Mouse (Mus musculus) neural tube, embryonic 14.5 days (tissue): Measurements from ENCODE around the gene Ptgr1. TPM values are rescaled to one million over a fixed set of nuclear protein-coding genes. Genes with fewer than 3 reads are reported as not detected.

ENCODE experiments used
- ATAC-seq: fragments of 200-750 bp; cut with Nextera tagmentation; 2 replicates; pipeline ENCODE4 v1.8.0; 2017; ENCODE audit warnings: low read depth, mild to moderate bottlenecking, moderate TSS enrichment, moderate library complexity
- H3K27ac ChIP-seq: fragments of 300-500 bp; sonication (generic); 2 replicates; pipeline ENCODE4 v1.5.1; 2014; ENCODE audit warnings: low read depth, mild to moderate bottlenecking, control low read depth, low read length, moderate library complexity, mixed read lengths
- H3K27me3 ChIP-seq: fragments of 300-500 bp; sonication (generic); 2 replicates; pipeline ENCODE4 v1.6.1; 2014; ENCODE audit warnings: low read length; ENCODE audit not compliant: control insufficient read depth, insufficient read depth
- H3K36me3 ChIP-seq: fragments of 300-500 bp; sonication (generic); 2 replicates; pipeline ENCODE4 v1.6.1; 2014; ENCODE audit warnings: low read length, mixed read lengths; ENCODE audit not compliant: control insufficient read depth, insufficient read depth
- H3K4me1 ChIP-seq: fragments of 300-500 bp; sonication (generic); 2 replicates; pipeline ENCODE4 v1.6.1; 2014; ENCODE audit warnings: low read length; ENCODE audit not compliant: control insufficient read depth, insufficient read depth
- H3K4me2 ChIP-seq: fragments of 300-500 bp; sonication (generic); 2 replicates; pipeline ENCODE4 v1.6.1; 2014; ENCODE audit warnings: mild to moderate bottlenecking, low read depth, low read length, control low read depth
- H3K4me3 ChIP-seq: fragments of 300-500 bp; sonication (generic); 2 replicates; pipeline ENCODE4 v1.5.1; 2014; ENCODE audit warnings: low read depth, low read length, control low read depth, mixed read lengths
- H3K9ac ChIP-seq: fragments of 300-500 bp; sonication (generic); replicated peaks from 2 replicates; pipeline ENCODE4 v1.6.1; 2014; ENCODE audit warnings: low read depth, mild to moderate bottlenecking, control low read depth, low read length, mixed read lengths
- H3K9me3 ChIP-seq: fragments of 300-500 bp; sonication (generic); 2 replicates; pipeline ENCODE4 v1.6.1; 2016; ENCODE audit warnings: low read length; ENCODE audit not compliant: control insufficient read depth
- WGBS: fragments of 180-500 bp; shearing (Covaris S2); extraction: QIAGEN DNeasy Blood & Tissue Kit; methylation state at CpG from one replicate; pipeline ENCODE4 v1.1.7; 2014; 5-methylcytosine and 5-hydroxymethylcytosine counted together
- polyA plus RNA-seq: library from polyadenylated mRNA; unstranded; fragments of >200 nt; fragmentation: Nextera tagmentation; extraction: Ambion mirVana; gene quantifications from 2 replicates; pipeline ENCODE4 v1.2.1, GENCODE M21; 2014

Ptgr1 gene
- polyA plus RNA-seq, 1 experiment from 2014 or later, result 3.6 TPM

- peak; percentile 92 for ATAC-seq
- H3K4me3 ChIP-seq, result peak within 1 kb of the TSS; percentile 70
- no peaks in the 10 kb centered on the region; the same call in 1 of the 2 replicates for H3K27me3 ChIP-seq
- H3K4me1 ChIP-seq, result peaks cover 9% of the 10 kb centered on the region
- peak within 1 kb of the TSS; percentile 70 for H3K9ac ChIP-seq
- no peaks in the 10 kb centered on the region for H3K9me3 ChIP-seq
- 1% methylated on average over 50 of the region's 50 CpGs for whole genome bisulfite sequencing
- H3K4me2 ChIP-seq, result peak within 1 kb of the TSS; percentile 80
- H3K27ac ChIP-seq, result peak within 1 kb of the TSS; percentile 34
- H3K36me3 ChIP-seq, result no peaks in the 10 kb centered on the region
Measured at GRCm38 (mm10) chr4:58943420-58944205, 43.3 kb downstream of the Ptgr1 start, which contains the start of gene Zkscan16. Gene Zkscan16 (plus strand): TSS chr4:58943628.

- H3K4me1 ChIP-seq, result peaks cover 9% of the 10 kb centered on the region
- H3K4me3 ChIP-seq, result peak overlapping the region; percentile 70
- WGBS, result 83% methylated on average over 4 of the region's 4 CpGs
- ATAC-seq, result peak; percentile 7; the same call in 1 of the 2 replicates
- H3K27me3 ChIP-seq, result no peaks in the 10 kb centered on the region; the same call in 1 of the 2 replicates
- H3K9ac ChIP-seq, result peak overlapping the region; percentile 70; the same call in 1 of the 2 replicates
- no peaks in the 10 kb centered on the region for H3K36me3 ChIP-seq
- H3K4me2 ChIP-seq, result peak overlapping the region; percentile 80
- peak overlapping the region; percentile 34; the same call in 1 of the 2 replicates for H3K27ac ChIP-seq
- no peaks in the 10 kb centered on the region for H3K9me3 ChIP-seq
Measured at GRCm38 (mm10) chr4:58942942-58943341, 44.0 kb downstream of the Ptgr1 start.

- ATAC-seq, result no peak
- Histone ChIP-seq H3K27ac (no peak overlapping the region), H3K9ac (no peak overlapping the region), H3K4me1 (peaks cover 9% of the 10 kb centered on the region), H3K9me3 (no peaks in the 10 kb centered on the region), H3K4me3 (no peak overlapping the region), H3K27me3 (no peaks in the 10 kb centered on the region; the same call in 1 of the 2 replicates), H3K4me2 (no peak overlapping the region), H3K36me3 (no peaks in the 10 kb centered on the region)
Measured at GRCm38 (mm10) chr4:58941638-58942037, 45.3 kb downstream of the Ptgr1 start.

GRCm38 (mm10) chr4:58935846-58936245, 51.1 kb downstream of the Ptgr1 start:
- Histone ChIP-seq H3K36me3 (no peaks in the 10 kb centered on the region), H3K9ac (no peak overlapping the region), H3K9me3 (no peaks in the 10 kb centered on the region), H3K27me3 (no peaks in the 10 kb centered on the region), H3K27ac (no peak overlapping the region), H3K4me3 (no peak overlapping the region), H3K4me1 (no peaks in the 10 kb centered on the region), H3K4me2 (no peak overlapping the region)
- WGBS, result 39% methylated on average over 3 of the region's 3 CpGs
- ATAC-seq, result no peak

GRCm38 (mm10) chr4:58934746-58935476, 52.0 kb downstream of the Ptgr1 start:
- Histone ChIP-seq H3K9me3 (no peaks in the 10 kb centered on the region), H3K4me1 (no peaks in the 10 kb centered on the region), H3K27ac (no peak overlapping the region), H3K9ac (no peak overlapping the region), H3K4me3 (no peak overlapping the region), H3K36me3 (no peaks in the 10 kb centered on the region), H3K4me2 (no peak overlapping the region), H3K27me3 (no peaks in the 10 kb centered on the region)
- ATAC-seq, result peak; percentile 94
- WGBS, result 51% methylated on average over 15 of the region's 15 CpGs

- H3K4me2 ChIP-seq, result no peak overlapping the region
- ATAC-seq, result no peak
- no peak overlapping the region for H3K27ac ChIP-seq
- no peaks in the 10 kb centered on the region for H3K4me1 ChIP-seq
- H3K36me3 ChIP-seq, result no peaks in the 10 kb centered on the region
- no peaks in the 10 kb centered on the region for H3K9me3 ChIP-seq
- H3K9ac ChIP-seq, result no peak overlapping the region
- 85% methylated on average over 4 of the region's 4 CpGs for WGBS
- H3K4me3 ChIP-seq, result no peak overlapping the region
- no peaks in the 10 kb centered on the region for H3K27me3 ChIP-seq
Measured at GRCm38 (mm10) chr4:58934308-58934707, 52.6 kb downstream of the Ptgr1 start.

- Histone ChIP-seq H3K9me3 (no peaks in the 10 kb centered on the region), H3K27me3 (no peaks in the 10 kb centered on the region), H3K36me3 (no peaks in the 10 kb centered on the region), H3K27ac (no peak overlapping the region), H3K4me2 (no peak overlapping the region), H3K4me3 (no peak overlapping the region), H3K4me1 (no peaks in the 10 kb centered on the region), H3K9ac (no peak overlapping the region)
- ATAC-seq, result no peak
- WGBS, result 92% methylated on average over 6 of the region's 6 CpGs
Measured at GRCm38 (mm10) chr4:58932541-58932940, 54.4 kb downstream of the Ptgr1 start.

GRCm38 (mm10) chr4:58927661-58928060, 59.3 kb downstream of the Ptgr1 start:
- H3K36me3 ChIP-seq, result no peaks in the 10 kb centered on the region
- no peak for ATAC-seq
- no peak overlapping the region for H3K4me3 ChIP-seq
- no peak overlapping the region for H3K4me2 ChIP-seq
- H3K9ac ChIP-seq, result no peak overlapping the region
- no peaks in the 10 kb centered on the region for H3K4me1 ChIP-seq
- H3K27ac ChIP-seq, result no peak overlapping the region
- H3K27me3 ChIP-seq, result no peaks in the 10 kb centered on the region
- peaks cover 2% of the 10 kb centered on the region; the same call in 1 of the 2 replicates for H3K9me3 ChIP-seq
- WGBS, result 65% methylated on average over 3 of the region's 3 CpGs

- Histone ChIP-seq H3K4me3 (no peak overlapping the region), H3K27me3 (no peaks in the 10 kb centered on the region), H3K4me2 (no peak overlapping the region), H3K9me3 (peaks cover 2% of the 10 kb centered on the region; the same call in 1 of the 2 replicates), H3K4me1 (no peaks in the 10 kb centered on the region), H3K27ac (no peak overlapping the region), H3K36me3 (no peaks in the 10 kb centered on the region), H3K9ac (no peak overlapping the region)
- no peak for ATAC-seq
- 10% methylated on average over 2 of the region's 2 CpGs for WGBS
Measured at GRCm38 (mm10) chr4:58926120-58926519, 60.8 kb downstream of the Ptgr1 start.
